ENCODE assay signal across 17 mouse cellular contexts in genomic region chr6:54071478-54071877, GRCm38 (mm10). TPM values are rescaled to one million over a fixed set of nuclear protein-coding genes. Genes with fewer than 3 reads are reported as not detected.
DNase-seq lines count a peak whose midpoint lies in the region; ATAC-seq lines count a peak whose summit lies in the region.
"Had no signal": no experiment of that assay in that cellular context is flagged by ENCODE, and none has a peak within 500 bp of the region (broad histone marks: within the 10 kb centered on the region; RNA-seq: fewer than 3 reads in every experiment).

No protein-coding gene starts in this region.

- WGBS in midbrain, embryonic 16.5 days: 89% methylated on average over 4 of the region's 4 CpGs
- 89% methylated on average over 4 of the region's 4 CpGs for WGBS in midbrain, embryonic 13.5 days

- no peak for DNase-seq in frontal cortex, postnatal 25 days (ENCODE audit: low spot score in 2 of 2)
- DNase-seq in cerebellum, adult 9-10 months: peak; percentile 74
- no peak for DNase-seq in adipocyte (ENCODE audit: low spot score)
- DNase-seq in layer of hippocampus, adult 9-10 months (ENCODE audit: low spot score): no peak
- DNase-seq: forebrain, postnatal 0 days; midbrain, embryonic 14.5 days; retina, postnatal 1 day; thymus, adult 18-20 months had no signal

- H3K36me3 ChIP-seq in midbrain, embryonic 16.5 days (ENCODE audit: control insufficient read depth, insufficient read depth, low read length): no peaks in the 10 kb centered on the region
- no peaks in the 10 kb centered on the region for H3K36me3 ChIP-seq in midbrain, embryonic 13.5 days
- H3K36me3 ChIP-seq: heart, embryonic 10.5 days; hindbrain, embryonic 15.5 days; limb, embryonic 10.5 days; liver, embryonic 15.5 days; neural tube, embryonic 12.5 days had no signal

- H3K27me3 ChIP-seq in midbrain, embryonic 16.5 days (ENCODE audit: control insufficient read depth, insufficient read depth, low read depth, low read length): no peaks in the 10 kb centered on the region
- no peaks in the 10 kb centered on the region for H3K27me3 ChIP-seq in midbrain, embryonic 13.5 days
- H3K27me3 ChIP-seq: hindbrain, embryonic 15.5 days; liver, embryonic 15.5 days; megakaryocyte, embryonic 14.5 days; neural tube, embryonic 12.5 days had no signal

- H3K9me3 ChIP-seq in midbrain, embryonic 16.5 days (replicated peaks; ENCODE audit: control insufficient read depth, low read length, poor library complexity, severe bottlenecking): no peaks in the 10 kb centered on the region
- no peaks in the 10 kb centered on the region for H3K9me3 ChIP-seq in midbrain, embryonic 13.5 days
- H3K9me3 ChIP-seq: heart, embryonic 10.5 days; hindbrain, embryonic 15.5 days; limb, embryonic 10.5 days; liver, embryonic 15.5 days; megakaryocyte, embryonic 14.5 days; neural tube, embryonic 12.5 days had no signal

- H3K4me1 ChIP-seq in midbrain, embryonic 16.5 days (ENCODE audit: control insufficient read depth, insufficient read depth, low read length): peaks cover 8% of the 10 kb centered on the region
- H3K4me1 ChIP-seq in midbrain, embryonic 13.5 days (replicated peaks): peaks cover 22% of the 10 kb centered on the region

- H3K4me2 ChIP-seq in midbrain, embryonic 16.5 days (ENCODE audit: low read length): no peak overlapping the region
- no peak overlapping the region for H3K4me2 ChIP-seq in midbrain, embryonic 13.5 days (replicated peaks)
- H3K4me2 ChIP-seq: hindbrain, embryonic 15.5 days; liver, embryonic 15.5 days; neural tube, embryonic 12.5 days had no signal

- H3K27ac ChIP-seq in midbrain, embryonic 16.5 days (ENCODE audit: low read length): no peak overlapping the region
- H3K27ac ChIP-seq in midbrain, embryonic 13.5 days: no peak overlapping the region
- H3K27ac ChIP-seq: heart, embryonic 10.5 days; hindbrain, embryonic 15.5 days; limb, embryonic 10.5 days; liver, embryonic 15.5 days; neural tube, embryonic 12.5 days had no signal

- H3K4me3 ChIP-seq in midbrain, embryonic 16.5 days (ENCODE audit: low read depth, low read length): no peak overlapping the region
- H3K4me3 ChIP-seq in midbrain, embryonic 13.5 days (replicated peaks): no peak overlapping the region
- H3K4me3 ChIP-seq: heart, embryonic 10.5 days; hindbrain, embryonic 15.5 days; limb, embryonic 10.5 days; liver, embryonic 15.5 days; neural tube, embryonic 12.5 days had no signal

- ATAC-seq in frontal cortex, adult (ENCODE audit: low TSS enrichment): 0 out of 2 replicates have a peak, but pooled peaks have one; percentile 42
- ATAC-seq in midbrain, embryonic 16.5 days: 0 out of 2 replicates have a peak, but pooled peaks have one; percentile 21
- ATAC-seq in midbrain, embryonic 13.5 days: no peak
- ATAC-seq: forebrain, postnatal 0 days had no signal

- H3K9ac ChIP-seq in midbrain, embryonic 16.5 days (ENCODE audit: low read depth, low read length): no peak overlapping the region
- H3K9ac ChIP-seq in midbrain, embryonic 13.5 days (replicated peaks): no peak overlapping the region
- H3K9ac ChIP-seq: forebrain, postnatal 0 days; hindbrain, embryonic 15.5 days; liver, embryonic 15.5 days; neural tube, embryonic 12.5 days had no signal

RNA-seq across cellular contexts. Expression of gene Chn2, which starts 32.1 kb away (rescaled TPM):
- 29.2 and 32.4 TPM in 2 replicates for polyA plus RNA-seq in midbrain, embryonic 16.5 days (2015; fragmentation: Nextera tagmentation; extraction: Ambion mirVana)
- polyA plus RNA-seq in midbrain, embryonic 13.5 days (2015; fragmentation: Nextera tagmentation; extraction: Ambion mirVana): 28.8 and 29.1 TPM in 2 replicates
